Mouse (Mus musculus) testis, adult 2 months (tissue): ENCODE measurements at regions not wholly inside any gene's neighbourhood (a gene's known extent, or its start where the extent isn't known, plus 50 kb on each side); places are given as distances from the start of the nearest gene placed in this dataset.

Source experiments
- CTCF ChIP-seq: fragments of 200-500 bp; IDR thresholded peaks from 2 replicates; pipeline ENCODE4 v1.5.1; 2012; ENCODE audit warnings: low read depth, mild to moderate bottlenecking, inconsistent platforms, low read length, moderate library complexity; ENCODE audit not compliant: control insufficient read depth, insufficient read depth, insufficient replicate concordance
- POLR2A ChIP-seq: fragments of 200-500 bp; IDR thresholded peaks from 2 replicates; pipeline ENCODE4 v1.6.1; 2012; ENCODE audit warnings: low read depth, mild to moderate bottlenecking, inconsistent platforms, low read length, moderate library complexity; ENCODE audit not compliant: control insufficient read depth

DNA sequence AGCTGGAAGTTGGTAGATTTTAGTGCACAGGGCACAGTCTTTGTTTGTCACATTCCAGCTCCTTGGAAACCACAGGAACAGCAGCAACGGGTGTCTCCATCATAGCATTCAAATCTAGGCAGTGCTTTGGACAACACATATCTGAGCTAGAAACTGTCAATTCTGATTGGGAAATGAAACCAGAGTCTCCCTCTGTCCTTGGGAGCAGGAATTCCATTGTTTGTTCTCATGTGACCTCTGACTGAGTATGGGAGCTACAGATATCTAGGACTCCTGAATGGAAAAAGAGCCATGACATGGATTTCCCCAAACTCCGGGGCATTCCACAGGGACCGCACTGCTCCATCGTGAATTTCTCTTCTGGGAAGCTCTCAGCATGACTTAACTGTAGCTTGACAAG is 205.5 kb upstream of the Rasgrp1 start:
- TF ChIP-seq POLR2A: no peak
- no peak for TF ChIP-seq CTCF
